Mouse (Mus musculus): Measurements from ENCODE around the gene Zscan10. TPM values are rescaled to one million over a fixed set of nuclear protein-coding genes. Genes with fewer than 3 reads are reported as not detected.

Gene Zscan10
- not detected for total RNA-seq (2023)

DNA sequence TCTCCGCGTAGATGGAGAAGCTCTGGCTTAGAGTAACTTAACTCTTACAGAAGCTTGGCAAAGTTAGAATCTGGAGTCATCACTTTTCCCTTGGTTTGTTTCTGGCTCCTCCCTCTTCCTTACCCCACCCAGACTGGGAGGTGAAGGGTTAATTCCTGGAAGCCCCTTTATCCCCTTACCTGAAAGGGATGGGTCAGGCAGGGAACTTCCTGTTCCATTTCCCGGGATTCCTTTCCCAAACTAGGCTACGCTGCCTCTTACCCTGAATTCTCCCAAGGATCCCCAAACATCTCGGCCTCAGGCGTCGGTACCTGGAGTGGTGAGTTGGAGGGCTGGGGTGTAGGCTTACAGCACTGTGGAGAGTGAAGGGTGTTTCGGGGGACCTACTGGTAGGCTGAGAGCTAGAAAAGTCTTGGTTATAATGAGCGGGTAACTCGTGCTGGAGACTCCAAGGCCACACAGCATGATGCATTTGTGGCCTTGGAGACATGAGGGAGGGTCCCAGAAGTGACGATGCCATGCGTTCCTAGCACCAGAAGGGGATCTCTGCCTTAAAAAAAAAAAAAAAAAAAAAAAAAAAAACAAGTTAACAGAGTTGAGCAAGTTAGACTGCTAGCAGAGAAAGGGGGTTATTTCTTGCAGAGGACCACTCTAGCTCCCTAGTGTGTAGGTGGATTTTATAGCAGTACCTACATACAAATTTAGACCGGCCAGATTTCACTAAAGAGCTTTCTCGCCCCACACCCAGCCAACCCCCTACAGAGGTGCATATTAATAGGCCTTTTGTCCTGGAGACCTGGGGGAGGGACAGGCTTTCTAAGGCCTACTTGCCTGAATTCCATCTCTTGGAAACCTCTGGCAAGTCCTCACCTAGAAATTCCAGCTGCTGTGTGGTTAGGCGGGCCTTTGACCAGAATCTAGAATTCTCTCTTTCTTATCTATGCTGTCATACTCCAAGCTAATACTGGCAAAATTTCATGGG lies at the start of gene Zscan10:
Gene Zscan10 (plus strand): TSS at position 216 of the 982 bp plus-strand sequence.

GRCm38 (mm10) chr17:23563595-23564367 lies 36.9 kb upstream of the Zscan10 start, which contains the start of gene Zfp213:
Gene Zfp213, minus strand, starts transcription at chr17:23564238.

GRCm38 (mm10) chr17:23598582-23599552 lies 1.8 kb upstream of the Zscan10 start, which contains the start of gene Zfp13:
Gene Zfp13, minus strand, starts transcription at chr17:23599487.

DNA sequence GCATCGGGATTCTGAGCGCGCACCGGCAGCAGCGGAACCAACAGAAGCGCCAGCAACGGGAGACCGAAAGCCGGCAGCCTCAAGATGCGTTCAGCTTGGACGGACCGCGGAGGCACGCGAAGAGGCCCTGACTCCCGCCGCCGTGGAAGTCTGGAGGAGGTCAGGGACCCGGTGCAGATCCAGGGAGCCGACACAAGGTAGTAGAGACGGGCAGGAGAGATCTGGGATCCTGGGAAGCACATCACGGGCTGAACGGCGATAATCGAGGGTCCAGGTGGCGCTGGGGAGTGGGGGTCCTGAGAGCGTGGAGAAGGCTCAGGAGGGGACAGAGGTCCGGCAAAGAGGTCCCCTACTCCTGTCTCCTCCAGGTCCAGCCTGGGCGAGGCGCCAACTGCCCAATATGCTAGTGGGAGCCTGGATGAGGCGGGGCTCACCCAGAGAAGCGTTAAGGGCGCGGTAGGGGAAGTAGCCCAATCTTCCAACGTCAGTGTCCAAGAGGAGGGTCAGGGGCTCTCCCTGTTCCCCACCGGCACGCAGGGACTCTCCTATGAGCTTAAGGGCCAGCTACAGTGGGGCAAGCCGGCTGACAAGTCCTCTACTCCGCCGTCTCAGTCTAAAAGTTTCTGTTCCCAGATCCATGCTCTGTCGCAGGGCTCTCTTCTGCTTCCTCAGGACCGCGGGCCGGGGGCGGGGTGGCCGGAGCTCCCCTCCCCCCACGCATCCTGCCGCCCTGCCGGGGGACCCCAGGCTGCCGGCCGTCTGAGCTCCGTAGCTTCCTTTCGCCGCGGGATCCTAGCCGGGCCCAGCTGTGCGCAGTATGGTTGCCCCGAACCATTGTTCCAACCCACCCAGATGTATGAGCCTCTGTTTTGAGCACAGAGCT lies 44.2 kb downstream of the Zscan10 start, which contains the start of gene Mmp25:
Gene Mmp25 (minus strand): TSS at position 665 of the 883 bp plus-strand sequence.

GRCm38 (mm10) chr17:23660117-23660875 lies 59.6 kb downstream of the Zscan10 start, which contains the start of gene Bicdl2:
Gene Bicdl2, plus strand, starts transcription at chr17:23660506.

Other genes starting within 250 kb of the Zscan10 start
- not detected for gene Vmn2r116, start 216.3 kb upstream of the Zscan10 start, total RNA-seq (2023)
- gene Vmn2r117, start 121.2 kb upstream of the Zscan10 start, total RNA-seq (2023) = not detected
- gene Zfp213, start 36.6 kb upstream of the Zscan10 start, total RNA-seq (2023) = 10 to 100 TPM; 10.0 to 11.4 TPM
- not detected for gene Zfp13, start 1.4 kb upstream of the Zscan10 start, total RNA-seq (2023)
- gene Mmp25, start 44.4 kb downstream of the Zscan10 start, total RNA-seq (2023) = 1 to 10 TPM in 1 of 2 experiments, under 1 TPM in 1; 0.47 to 1.0 TPM
- not detected for gene Bicdl2, start 59.6 kb downstream of the Zscan10 start, total RNA-seq (2023)
- 10 to 100 TPM; 34.9 to 35.2 TPM for gene Hcfc1r1, start 72.7 kb downstream of the Zscan10 start, total RNA-seq (2023)
- gene Thoc6, start 73.0 kb downstream of the Zscan10 start, total RNA-seq (2023) = 10 to 100 TPM; 18.6 to 19.2 TPM
- gene Tnfrsf12a, start 76.6 kb downstream of the Zscan10 start, total RNA-seq (2023) = 10 to 100 TPM; 24.3 to 27.1 TPM
- gene Cldn6, start 78.4 kb downstream of the Zscan10 start, total RNA-seq (2023) = not detected
- gene Cldn9, start 83.2 kb downstream of the Zscan10 start, total RNA-seq (2023) = not detected
- gene 1520401A03Rik, start 121.9 kb downstream of the Zscan10 start, total RNA-seq (2023) = not detected
- 10 to 100 TPM; 35.4 to 36.1 TPM for gene Pkmyt1, start 125.5 kb downstream of the Zscan10 start, total RNA-seq (2023)
- gene Paqr4, start 140.0 kb downstream of the Zscan10 start, total RNA-seq (2023) = 1 to 10 TPM; 2.5 to 6.1 TPM
- 1 to 10 TPM; 2.6 to 2.9 TPM for gene Kremen2, start 145.0 kb downstream of the Zscan10 start, total RNA-seq (2023)
- 10 to 100 TPM; 29.1 to 32.6 TPM for gene Flywch1, start 170.7 kb downstream of the Zscan10 start, total RNA-seq (2023)
- gene Flywch2, start 185.2 kb downstream of the Zscan10 start, total RNA-seq (2023) = under 1 TPM in 1 of 2 experiments, not detected in 1; 0.89 TPM
- 1,000 to 10,000 TPM; 1,478 to 1,622 TPM for gene Srrm2, start 189.7 kb downstream of the Zscan10 start, total RNA-seq (2023)
- 100 to 1,000 TPM; 205 to 212 TPM for gene Elob, start 228.3 kb downstream of the Zscan10 start, total RNA-seq (2023)
- gene Prss33, start 235.2 kb downstream of the Zscan10 start, total RNA-seq (2023) = not detected
- not detected for gene Prss32, start 243.0 kb downstream of the Zscan10 start, total RNA-seq (2023)
- 1 to 10 TPM; 1.0 to 1.2 TPM for gene Prss41, start 243.3 kb downstream of the Zscan10 start, total RNA-seq (2023)

Measured in T-cell, adult 66 days (primary cell).